Mouse (Mus musculus) granulocyte monocyte progenitor cell, adult 5-6 weeks (primary cell): ENCODE results near the gene Gpr107. TPM values are rescaled to one million over a fixed set of nuclear protein-coding genes. Genes with fewer than 3 reads are reported as not detected.

Experiments used
- ATAC-seq: replicated peaks from 2 replicates; pipeline ENCODE4 v1.8.0; 2016; ENCODE audit warnings: mild to moderate bottlenecking, moderate TSS enrichment, inconsistent platforms; ENCODE audit not compliant: poor library complexity, severe bottlenecking
- total RNA-seq, 2 experiments: library from RNA; stranded (forward) in 1 of 2; stranded (reverse) in 1 of 2; fragments of 200-712, 200-1000 nt in 1 of 2; fragments of >200 nt in 1 of 2; fragmentation: Nextera tagmentation in 1 of 2; gene quantifications; 2 replicates each; pipeline ENCODE4 v1.2.3; 2014 to 2017

Gpr107 gene
- total RNA-seq, 2 experiments from 2014 or later, result 12.8 to 16.4 TPM

- ATAC-seq, result peak; percentile 93
Measured at GRCm38 (mm10) chr2:31239203-31239696, 87.1 kb downstream of the Gpr107 start.

DNA sequence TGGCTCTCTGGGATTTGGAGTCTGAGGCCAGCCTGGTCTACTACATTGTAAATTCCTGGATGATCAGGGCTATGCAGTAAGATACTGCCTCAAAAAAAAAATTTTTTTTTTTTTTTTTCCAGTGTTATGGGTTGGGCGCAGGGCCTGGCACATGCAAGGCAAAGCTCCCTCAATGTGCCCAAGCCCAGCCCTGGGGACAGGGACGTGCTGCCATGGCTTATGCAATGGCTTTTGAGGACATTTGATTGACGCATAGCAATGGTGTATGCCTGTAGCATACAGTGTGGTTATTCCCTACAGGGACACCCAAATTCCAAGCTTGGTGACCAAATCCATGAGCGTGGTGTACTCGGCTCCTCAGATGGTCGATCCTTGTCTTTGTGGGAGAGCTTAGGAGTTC is 87.7 kb downstream of the Gpr107 start:
- no peak for ATAC-seq

GRCm38 (mm10) chr2:31241639-31242038 is 89.5 kb downstream of the Gpr107 start:
- no peak for ATAC-seq

DNA sequence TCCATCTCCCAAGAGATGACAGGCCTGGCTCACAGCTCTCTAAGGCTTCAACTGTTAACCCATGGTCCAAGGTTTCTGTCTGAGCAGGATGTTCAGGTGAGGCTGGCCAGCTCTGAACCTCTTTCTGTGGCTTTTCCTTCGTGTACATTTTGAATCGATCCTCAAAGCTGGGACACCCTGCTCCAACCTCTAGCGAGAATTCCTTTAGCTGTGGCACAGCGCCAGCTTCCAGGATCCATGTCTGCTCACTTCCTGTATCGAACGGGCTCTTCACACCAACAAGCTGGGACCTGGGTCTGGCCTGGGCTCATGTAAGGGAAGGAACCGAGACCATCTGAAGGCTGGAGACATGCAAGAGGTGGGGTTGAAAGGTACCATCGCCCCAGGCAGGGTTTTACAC is 92.1 kb downstream of the Gpr107 start:
- ATAC-seq, result no peak

DNA sequence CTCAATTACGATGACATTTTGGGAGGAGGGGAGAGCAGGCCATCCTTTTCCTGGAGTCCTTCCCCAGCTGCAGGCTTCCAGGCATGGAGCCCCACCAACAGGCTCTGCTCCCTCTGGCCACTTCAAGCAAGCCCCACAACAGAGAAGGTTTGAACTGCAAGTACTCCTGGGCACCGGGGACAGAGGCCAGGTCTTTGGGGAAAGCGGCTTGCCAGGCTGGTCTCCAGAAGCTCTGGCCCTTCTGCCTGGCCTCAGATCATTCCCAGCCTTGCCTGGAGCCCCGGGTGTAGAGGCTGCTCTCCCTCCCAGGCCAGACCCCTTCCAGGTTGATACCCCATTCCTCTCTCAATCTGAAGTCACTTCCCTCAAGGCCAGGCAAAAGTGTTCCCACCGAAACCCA is 92.9 kb downstream of the Gpr107 start:
- ATAC-seq, result no peak

DNA sequence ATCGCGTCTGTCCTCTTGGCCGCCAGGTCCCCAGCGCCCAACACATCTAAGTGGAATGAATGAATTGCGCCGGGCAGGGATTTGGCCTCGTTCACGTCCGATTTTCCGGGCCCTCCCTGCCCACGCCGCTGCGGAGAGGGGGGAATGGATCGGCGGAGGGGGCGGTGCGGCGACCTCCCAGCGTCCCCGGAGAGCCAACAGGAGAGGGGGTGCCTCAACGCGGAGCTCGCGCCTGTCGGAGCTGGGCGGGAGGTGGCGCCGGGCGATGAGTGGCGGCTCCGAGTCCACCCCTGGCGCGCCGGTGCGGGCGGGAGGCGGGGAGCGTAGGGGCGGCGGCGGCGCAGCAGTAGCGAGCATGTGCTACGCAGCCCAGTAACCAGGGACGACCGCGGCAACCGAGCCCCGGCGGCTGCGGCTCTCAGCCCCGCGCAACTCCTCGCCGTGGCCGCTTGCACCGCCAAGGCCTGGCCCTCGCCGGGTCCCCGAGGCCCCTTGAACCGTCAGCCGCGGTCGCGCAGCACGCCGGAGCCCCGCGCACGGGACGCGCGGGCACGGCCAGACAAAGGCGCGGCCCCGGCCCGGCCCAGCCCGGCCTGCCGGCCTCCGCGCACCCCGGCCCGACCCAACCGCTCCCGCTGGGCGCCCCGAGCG is 93.5 kb downstream of the Gpr107 start, which contains the start of gene Ncs1:
Gene Ncs1 (plus strand): TSS at position 333 of the 651 bp plus-strand sequence.
- peak; percentile 65 for ATAC-seq

GRCm38 (mm10) chr2:31246251-31246971 is 94.3 kb downstream of the Gpr107 start:
- no peak; the same call in 1 of the 2 replicates for ATAC-seq

- no peak for ATAC-seq
Measured at GRCm38 (mm10) chr2:31248856-31249255, 96.7 kb downstream of the Gpr107 start.

GRCm38 (mm10) chr2:31252167-31252566 is 100.1 kb downstream of the Gpr107 start:
- no peak for ATAC-seq

GRCm38 (mm10) chr2:31253463-31253862 is 101.3 kb downstream of the Gpr107 start:
- ATAC-seq, result no peak

GRCm38 (mm10) chr2:31254806-31255205 is 102.7 kb downstream of the Gpr107 start:
- ATAC-seq, result no peak

DNA sequence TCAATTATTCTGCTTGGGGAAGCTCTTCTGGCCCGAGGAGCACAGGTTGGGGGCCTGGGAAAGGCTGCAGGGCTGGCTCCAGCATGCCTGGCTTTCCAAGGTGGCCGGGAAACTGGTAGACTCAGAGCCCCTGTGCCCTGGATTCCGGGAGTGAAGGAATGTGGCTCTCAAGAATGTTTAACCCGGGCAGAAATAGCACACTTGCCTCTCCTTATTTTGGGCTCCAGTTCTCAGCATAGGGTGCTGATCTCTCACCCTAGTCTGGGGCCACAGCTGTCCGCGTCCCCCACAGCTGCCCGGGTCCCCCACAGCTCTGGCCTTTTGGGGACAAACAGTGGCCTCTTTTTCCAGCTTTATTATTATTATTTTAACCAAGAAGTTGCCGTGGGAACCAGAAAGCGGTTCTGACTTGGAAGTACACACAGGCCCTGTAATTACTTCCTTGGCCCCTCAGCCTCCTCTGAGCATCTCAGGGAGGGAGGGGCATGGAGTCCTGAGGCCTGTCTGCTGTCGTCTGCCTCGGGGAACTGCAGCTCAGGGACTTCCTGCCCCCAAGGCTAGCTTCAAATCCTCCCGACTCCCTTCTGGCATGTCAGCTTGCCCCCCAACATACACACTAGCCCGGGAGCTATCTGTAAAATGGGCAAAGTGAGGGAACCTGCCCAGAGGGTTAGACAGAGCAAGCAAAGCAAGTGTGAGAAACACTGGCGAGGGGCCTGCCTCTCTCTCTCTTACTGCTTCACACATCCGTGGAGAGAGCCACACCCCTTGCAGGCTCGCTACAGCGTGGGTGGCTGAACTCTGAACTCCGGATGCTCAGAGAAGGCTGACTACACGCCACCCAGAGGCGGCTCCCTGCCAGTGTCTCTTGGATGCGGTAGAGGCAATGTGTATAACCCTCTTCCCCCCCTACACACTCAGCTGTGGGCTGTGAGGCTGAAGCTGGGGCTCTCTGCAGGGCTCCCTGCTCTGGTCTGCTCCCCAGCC is 104.1 kb downstream of the Gpr107 start:
- peak; percentile 85 for ATAC-seq

DNA sequence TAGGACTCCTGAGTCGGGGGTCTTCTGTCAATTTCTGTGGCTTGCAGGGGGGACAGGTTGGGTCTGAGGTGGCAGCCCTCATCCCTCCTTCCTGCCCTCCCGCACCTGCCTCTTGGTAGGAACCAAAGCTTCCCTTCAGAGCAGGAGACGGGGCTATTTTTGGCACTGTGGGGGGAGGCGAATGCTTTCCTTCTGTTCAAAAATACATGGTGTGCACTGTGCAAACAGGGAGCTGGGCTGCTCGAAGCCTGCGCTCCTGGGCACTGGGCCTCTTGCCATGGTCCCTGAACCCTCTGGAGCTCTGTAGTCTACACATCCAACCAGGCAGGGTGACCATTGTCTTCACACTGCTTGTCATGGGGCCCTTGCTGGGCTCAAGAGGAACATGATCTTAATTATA is 105.0 kb downstream of the Gpr107 start:
- ATAC-seq, result no peak

DNA sequence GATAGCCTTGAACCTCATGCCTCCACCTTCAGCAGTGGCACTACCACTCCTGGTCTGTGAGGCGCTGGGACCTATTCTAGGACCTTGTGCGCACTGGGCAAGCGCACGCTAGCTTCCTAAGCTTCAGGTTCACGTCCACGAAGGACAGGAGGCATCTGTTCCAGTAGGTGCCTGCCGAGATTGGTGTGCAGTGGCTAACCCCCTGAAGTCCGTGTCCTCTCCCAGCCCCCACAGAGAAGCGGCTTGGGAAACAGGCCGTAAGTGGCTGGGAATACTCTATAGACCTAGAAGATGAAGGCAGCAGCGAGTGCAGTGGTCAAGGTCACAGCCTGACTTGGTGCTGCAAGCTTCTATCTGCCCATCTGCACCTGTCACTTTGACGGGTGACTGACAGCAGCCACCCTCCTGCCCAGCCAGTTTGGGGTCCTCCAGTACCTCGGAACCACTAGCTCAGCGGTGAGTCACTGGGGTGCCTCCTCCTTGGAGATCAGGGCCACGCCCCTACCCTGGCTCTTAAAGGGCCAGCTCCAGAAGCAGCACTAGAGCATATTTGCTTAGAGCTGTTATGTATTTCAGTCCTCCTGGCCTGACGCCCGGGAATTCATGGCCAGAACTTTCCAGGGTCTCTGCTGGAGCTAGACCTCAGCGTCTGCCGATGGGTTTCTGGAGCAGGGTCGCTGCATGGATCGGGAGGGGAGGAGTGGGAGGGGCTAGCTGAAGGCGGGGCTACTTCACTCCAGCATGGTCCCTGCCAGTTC is 106.7 kb downstream of the Gpr107 start:
- ATAC-seq, result peak; percentile 75

DNA sequence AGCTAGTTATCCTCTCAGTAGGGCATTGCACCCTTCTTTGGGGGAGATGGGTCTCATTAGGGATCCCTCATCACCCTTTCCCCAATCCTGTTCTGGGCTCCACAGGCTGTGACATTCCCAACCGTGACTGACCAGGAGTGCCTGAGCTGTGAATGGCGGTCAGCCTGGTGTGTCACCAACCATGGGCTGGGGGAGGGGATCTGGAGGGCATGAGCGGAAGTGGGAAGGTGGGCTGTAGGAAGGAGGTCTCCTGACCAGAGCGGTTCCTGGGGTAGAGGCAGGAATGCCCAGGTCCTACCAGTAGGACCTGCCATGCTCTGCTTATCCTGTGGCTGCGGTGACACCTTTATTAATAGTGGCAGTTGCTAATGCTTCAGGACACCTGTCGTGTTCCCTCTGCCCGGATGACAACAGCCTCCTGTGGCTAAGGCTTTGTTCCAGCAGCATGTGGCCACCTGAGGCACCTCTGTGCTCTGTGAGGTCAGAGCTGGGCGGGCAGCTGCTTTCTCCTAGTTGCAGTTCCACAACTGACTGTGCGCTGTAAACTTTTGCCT is 107.3 kb downstream of the Gpr107 start:
- ATAC-seq, result no peak

- ATAC-seq, result no peak
Measured at GRCm38 (mm10) chr2:31260549-31260948, 108.4 kb downstream of the Gpr107 start.

GRCm38 (mm10) chr2:31263039-31263461 is 110.9 kb downstream of the Gpr107 start:
- no peak for ATAC-seq

- no peak for ATAC-seq
Measured at GRCm38 (mm10) chr2:31263746-31264378, 111.7 kb downstream of the Gpr107 start.

DNA sequence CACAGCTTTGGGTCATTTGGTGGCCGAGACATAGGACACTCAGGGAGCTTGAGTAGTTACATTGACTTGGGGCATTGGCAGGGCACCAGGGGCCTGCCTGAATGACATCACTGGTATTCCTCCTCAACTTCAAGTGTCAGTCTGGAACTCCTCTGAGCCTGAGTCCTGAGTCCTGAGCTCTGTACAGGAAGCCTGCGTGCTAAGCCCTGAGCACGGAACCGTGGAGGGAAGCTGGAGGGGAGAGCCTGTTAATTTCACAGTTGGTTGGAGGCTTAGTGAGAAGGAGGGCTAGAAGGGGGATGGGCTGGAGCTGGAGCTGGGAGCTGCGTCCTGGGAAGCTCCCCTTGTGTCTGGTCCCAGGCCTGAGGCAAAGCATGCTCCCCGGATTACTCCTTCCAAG is 115.3 kb downstream of the Gpr107 start:
- ATAC-seq, result no peak
